Mouse (Mus musculus) c-Kit-negative CD71-positive TER-119-positive erythroid progenitor cells, embryonic 14.5 days (primary cell): Measurements from ENCODE around the gene AC131692.1.

Experiments
- DNase-seq: peaks from one replicate; pipeline ENCODE4 v3.0.0-alpha.2; 2013; ENCODE audit warnings: low read depth, low spot score

The AC131692.1 gene

GRCm38 (mm10) chr19:6067724-6068415, 26.3 kb upstream of the AC131692.1 start, which contains the start of gene Tm7sf2:
Gene Tm7sf2 (minus strand): TSS chr19:6068373.
- DNase-seq: peak; percentile 64

GRCm38 (mm10) chr19:6068951-6069350, 25.3 kb upstream of the AC131692.1 start:
- no peak for DNase-seq

- no peak for DNase-seq
Measured at GRCm38 (mm10) chr19:6069851-6070250, 24.4 kb upstream of the AC131692.1 start.

- no peak for DNase-seq
Measured at GRCm38 (mm10) chr19:6070571-6071250, 23.5 kb upstream of the AC131692.1 start.

- DNase-seq: no peak
Measured at GRCm38 (mm10) chr19:6071261-6071660, 23.0 kb upstream of the AC131692.1 start.

- DNase-seq: no peak
Measured at GRCm38 (mm10) chr19:6073889-6074288, 20.3 kb upstream of the AC131692.1 start.

- DNase-seq: peak; percentile 73
Measured at GRCm38 (mm10) chr19:6076564-6077393, 17.4 kb upstream of the AC131692.1 start, which contains the start of gene Vps51. Gene Vps51 (minus strand): TSS chr19:6077231.

- DNase-seq: no peak
Measured at GRCm38 (mm10) chr19:6079983-6080480, 14.2 kb upstream of the AC131692.1 start, which contains the start of gene Tmem262. Gene Tmem262 (plus strand): TSS chr19:6080033.

- no peak for DNase-seq
Measured at GRCm38 (mm10) chr19:6082156-6082555, 12.1 kb upstream of the AC131692.1 start, which contains the start of gene Gm28374. Gene Gm28374 (minus strand): TSS chr19:6082256.

GRCm38 (mm10) chr19:6084478-6085248, 9.6 kb upstream of the AC131692.1 start, which contains the start of the genes Zfpl1 and Cdca5:
Gene Zfpl1 (minus strand): TSS chr19:6084956.
Gene Cdca5 (plus strand): TSS chr19:6084983.
- peak; percentile 98 for DNase-seq

- DNase-seq: peak; percentile 72
Measured at GRCm38 (mm10) chr19:6085417-6085879, 8.8 kb upstream of the AC131692.1 start.

GRCm38 (mm10) chr19:6088841-6089240, 5.4 kb upstream of the AC131692.1 start:
- DNase-seq: no peak

- no peak for DNase-seq
Measured at GRCm38 (mm10) chr19:6097847-6098246, 3.6 kb downstream of the AC131692.1 start.

GRCm38 (mm10) chr19:6101186-6101585, 7.0 kb downstream of the AC131692.1 start:
- no peak for DNase-seq

GRCm38 (mm10) chr19:6102169-6102853, 8.1 kb downstream of the AC131692.1 start:
- peak; percentile 46 for DNase-seq

- no peak for DNase-seq
Measured at GRCm38 (mm10) chr19:6104476-6104875, 10.3 kb downstream of the AC131692.1 start.

- DNase-seq: no peak
Measured at GRCm38 (mm10) chr19:6105586-6105985, 11.4 kb downstream of the AC131692.1 start, which contains the start of gene Naaladl1. Gene Naaladl1 (plus strand): TSS chr19:6105782.

- no peak for DNase-seq
Measured at GRCm38 (mm10) chr19:6113116-6113515, 18.9 kb downstream of the AC131692.1 start.

- no peak for DNase-seq
Measured at GRCm38 (mm10) chr19:6116113-6116850, 22.1 kb downstream of the AC131692.1 start.
